Mouse (Mus musculus) midbrain, embryonic 16.5 days (tissue): ENCODE measurements around the gene Man2a2. TPM values are rescaled to one million over a fixed set of nuclear protein-coding genes. Genes with fewer than 3 reads are reported as not detected.
"Not testable (repeated sequence)": the region's sequence is repeated elsewhere in the genome, so short reads cannot be mapped to it uniquely, and the experiment has no call there.

Source experiments
- ATAC-seq: fragments of 200-750 bp; cut with Nextera tagmentation; 2 replicates; pipeline ENCODE4 v1.8.0; 2017; ENCODE audit warnings: moderate TSS enrichment
- H3K27ac ChIP-seq: fragments of 300-500 bp; sonication (generic); 2 replicates; pipeline ENCODE4 v1.5.1; 2014; ENCODE audit warnings: mild to moderate bottlenecking, low read length, mixed read lengths
- H3K27me3 ChIP-seq: fragments of 300-500 bp; sonication (generic); 2 replicates; pipeline ENCODE4 v1.6.1; 2014; ENCODE audit warnings: low read depth, low read length, mixed read lengths; ENCODE audit not compliant: control insufficient read depth, insufficient read depth
- H3K36me3 ChIP-seq: fragments of 300-500 bp; sonication (generic); 2 replicates; pipeline ENCODE4 v1.6.1; 2014; ENCODE audit warnings: mild to moderate bottlenecking, low read length, moderate library complexity, mixed read lengths; ENCODE audit not compliant: control insufficient read depth, insufficient read depth
- H3K4me1 ChIP-seq: fragments of 300-500 bp; sonication (generic); 2 replicates; pipeline ENCODE4 v1.6.1; 2014; ENCODE audit warnings: mild to moderate bottlenecking, low read length, mixed read lengths; ENCODE audit not compliant: control insufficient read depth, insufficient read depth
- H3K4me2 ChIP-seq: fragments of 300-500 bp; sonication (generic); 2 replicates; pipeline ENCODE4 v1.6.1; 2014; ENCODE audit warnings: mild to moderate bottlenecking, low read length, mixed read lengths
- H3K4me3 ChIP-seq: fragments of 300-500 bp; sonication (generic); 2 replicates; pipeline ENCODE4 v1.5.1; 2014; ENCODE audit warnings: low read depth, mild to moderate bottlenecking, low read length, moderate library complexity, mixed read lengths
- H3K9ac ChIP-seq: fragments of 300-500 bp; sonication (generic); 2 replicates; pipeline ENCODE4 v1.6.1; 2014; ENCODE audit warnings: low read depth, low read length, mixed read lengths
- H3K9me3 ChIP-seq: fragments of 300-500 bp; sonication (generic); replicated peaks from 2 replicates; pipeline ENCODE4 v1.6.1; 2014; ENCODE audit warnings: mild to moderate bottlenecking, low read length, mixed read lengths; ENCODE audit not compliant: control insufficient read depth, poor library complexity, severe bottlenecking
- WGBS: fragments of 180-500 bp; shearing (Covaris S2); extraction: QIAGEN DNeasy Blood & Tissue Kit; methylation state at CpG from one replicate; pipeline ENCODE4 v1.1.7; 2014; 5-methylcytosine and 5-hydroxymethylcytosine counted together
- polyA plus RNA-seq: library from polyadenylated mRNA; unstranded; fragments of >200 nt; fragmentation: Nextera tagmentation; extraction: Ambion mirVana; gene quantifications from 2 replicates; pipeline ENCODE4 v1.2.1, GENCODE M21; 2015

The Man2a2 gene
- polyA plus RNA-seq, 1 experiment from 2014 or later: 25.2 TPM

- H3K4me1 ChIP-seq: peaks cover 28% of the 10 kb centered on the region
- peaks cover 3% of the 10 kb centered on the region; the same call in 1 of the 2 replicates for H3K27me3 ChIP-seq
- peak; percentile 61 for ATAC-seq
- H3K27ac ChIP-seq: peak overlapping the region; percentile 79
- peak overlapping the region; percentile 65 for H3K4me2 ChIP-seq
- WGBS: under 1% methylated on average over 78 of the region's 102 CpGs
- no peaks in the 10 kb centered on the region for H3K9me3 ChIP-seq
- H3K36me3 ChIP-seq: peaks cover under 1% of the 10 kb centered on the region; the same call in 1 of the 2 replicates
- peak overlapping the region; percentile 97 for H3K9ac ChIP-seq
- peak overlapping the region; percentile 92 for H3K4me3 ChIP-seq
Measured at GRCm38 (mm10) chr7:80401860-80402641, 30.9 kb upstream of the Man2a2 start.

GRCm38 (mm10) chr7:80401041-80401859, 30.1 kb upstream of the Man2a2 start:
- peak overlapping the region; percentile 79 for H3K27ac ChIP-seq
- peak overlapping the region; percentile 65 for H3K4me2 ChIP-seq
- WGBS: 25% methylated on average over 5 of the region's 5 CpGs
- H3K9me3 ChIP-seq: no peaks in the 10 kb centered on the region
- peaks cover 28% of the 10 kb centered on the region for H3K4me1 ChIP-seq
- peaks cover 3% of the 10 kb centered on the region; the same call in 1 of the 2 replicates for H3K27me3 ChIP-seq
- H3K9ac ChIP-seq: peak overlapping the region; percentile 97
- peak overlapping the region; percentile 92 for H3K4me3 ChIP-seq
- H3K36me3 ChIP-seq: peaks cover 7% of the 10 kb centered on the region; the same call in 1 of the 2 replicates
- ATAC-seq: no peak

GRCm38 (mm10) chr7:80400571-80400970, 29.4 kb upstream of the Man2a2 start:
- Histone ChIP-seq H3K4me2 (no peak overlapping the region), H3K4me3 (no peak overlapping the region), H3K36me3 (peaks cover 12% of the 10 kb centered on the region; the same call in 1 of the 2 replicates), H3K9ac (peak overlapping the region; percentile 20; the same call in 1 of the 2 replicates), H3K27ac (no peak overlapping the region), H3K27me3 (0 out of 2 replicates have a peak, but pooled peaks cover 3% of the 10 kb centered on the region), H3K4me1 (peaks cover 28% of the 10 kb centered on the region), H3K9me3 (no peaks in the 10 kb centered on the region)
- WGBS: 86% methylated on average over 6 of the region's 6 CpGs
- ATAC-seq: no peak

- peak overlapping the region; percentile 20; the same call in 1 of the 2 replicates for H3K9ac ChIP-seq
- peaks cover 16% of the 10 kb centered on the region; the same call in 1 of the 2 replicates for H3K36me3 ChIP-seq
- no peak overlapping the region for H3K4me3 ChIP-seq
- WGBS: 63% methylated on average over 5 of the region's 5 CpGs
- H3K27ac ChIP-seq: no peak overlapping the region
- ATAC-seq: no peak
- H3K4me2 ChIP-seq: no peak overlapping the region
- no peaks in the 10 kb centered on the region for H3K9me3 ChIP-seq
- H3K27me3 ChIP-seq: 0 out of 2 replicates have a peak, but pooled peaks cover 3% of the 10 kb centered on the region
- H3K4me1 ChIP-seq: peaks cover 28% of the 10 kb centered on the region
Measured at GRCm38 (mm10) chr7:80400099-80400498, 28.9 kb upstream of the Man2a2 start.

- H3K9ac ChIP-seq: peak overlapping the region; percentile 14; the same call in 1 of the 2 replicates
Measured at GRCm38 (mm10) chr7:80398654-80399444, 27.7 kb upstream of the Man2a2 start.

GRCm38 (mm10) chr7:80397986-80398385, 26.8 kb upstream of the Man2a2 start:
- Histone ChIP-seq H3K4me3 (no peak overlapping the region), H3K9me3 (no peaks in the 10 kb centered on the region), H3K4me2 (no peak overlapping the region), H3K27me3 (no peaks in the 10 kb centered on the region), H3K27ac (no peak overlapping the region), H3K36me3 (peaks cover 19% of the 10 kb centered on the region; the same call in 1 of the 2 replicates), H3K4me1 (peaks cover 26% of the 10 kb centered on the region), H3K9ac (no peak overlapping the region)
- 86% methylated on average over 9 of the region's 9 CpGs for WGBS
- no peak for ATAC-seq

More at GRCm38 (mm10) chr7:80398654-80399444, 27.7 kb upstream of the Man2a2 start:
- H3K27ac ChIP-seq: no peak overlapping the region
- H3K27me3 ChIP-seq: no peaks in the 10 kb centered on the region
- H3K9me3 ChIP-seq: no peaks in the 10 kb centered on the region
- 71% methylated on average over 9 of the region's 9 CpGs for WGBS
- H3K4me1 ChIP-seq: peaks cover 28% of the 10 kb centered on the region
- no peak overlapping the region for H3K4me3 ChIP-seq
- no peak for ATAC-seq
- no peak overlapping the region for H3K4me2 ChIP-seq
- H3K36me3 ChIP-seq: peaks cover 18% of the 10 kb centered on the region; the same call in 1 of the 2 replicates

GRCm38 (mm10) chr7:80396427-80396826, 25.3 kb upstream of the Man2a2 start:
- not testable (repeated sequence) for H3K27me3 ChIP-seq, H3K9ac ChIP-seq, H3K9me3 ChIP-seq, ATAC-seq, H3K27ac ChIP-seq, H3K4me3 ChIP-seq, H3K4me2 ChIP-seq
- Histone ChIP-seq H3K36me3 (peaks cover 29% of the 10 kb centered on the region), H3K4me1 (peaks cover 24% of the 10 kb centered on the region)
- 92% methylated on average over 4 of the region's 4 CpGs for WGBS

GRCm38 (mm10) chr7:80394600-80394999, 23.4 kb upstream of the Man2a2 start:
- peaks cover 38% of the 10 kb centered on the region for H3K36me3 ChIP-seq
- peaks cover 7% of the 10 kb centered on the region for H3K4me1 ChIP-seq
- no peak overlapping the region for H3K9ac ChIP-seq
- no peaks in the 10 kb centered on the region for H3K9me3 ChIP-seq
- H3K4me3 ChIP-seq: no peak overlapping the region
- WGBS: 95% methylated on average over 4 of the region's 4 CpGs
- no peak for ATAC-seq
- H3K27ac ChIP-seq: no peak overlapping the region
- H3K27me3 ChIP-seq: no peaks in the 10 kb centered on the region
- no peak overlapping the region for H3K4me2 ChIP-seq
